Mouse (Mus musculus): ENCODE results near the gene Ube2l3. TPM values are rescaled to one million over a fixed set of nuclear protein-coding genes. Genes with fewer than 3 reads are reported as not detected.
A peak's percentile ranks its signal among the peaks of the same experiment; 100 is the strongest.

Gene Ube2l3
- polyA plus RNA-seq, 1 experiment: 51.2 TPM

GRCm38 (mm10) chr16:17110771-17111743, 91.4 kb downstream of the Ube2l3 start, which contains the start of gene Ppil2:
Ppil2 (minus strand) TSS chr16:17111257.
- peak within 1 kb of the TSS; percentile 96 for H3K4me3 ChIP-seq (replicated peaks; ENCODE audit: extremely low read depth, low read depth, low read length)
- H3K4me1 ChIP-seq (ENCODE audit: control insufficient read depth, insufficient read depth, low read length): peaks cover 3% of the 10 kb centered on the region
- DNase-seq: peak; percentile 60
- TF ChIP-seq CTCF (IDR thresholded peaks at IDR 0.05; ENCODE audit: insufficient read depth, low read length) (no peak), POLR2A (IDR thresholded peaks at IDR 0.05; ENCODE audit: borderline replicate concordance, extremely low read depth, low read depth, low read length) (peak; percentile 95)
- WGBS: 6% methylated on average over 38 of the region's 38 CpGs

GRCm38 (mm10) chr16:17104600-17104999, 97.8 kb downstream of the Ube2l3 start:
- no peak for TF ChIP-seq POLR2A (IDR thresholded peaks at IDR 0.05; ENCODE audit: borderline replicate concordance, extremely low read depth, low read depth, low read length)
- TF ChIP-seq CTCF (IDR thresholded peaks at IDR 0.05; ENCODE audit: insufficient read depth, low read length): no peak
- no peak for DNase-seq
- H3K4me3 ChIP-seq (replicated peaks; ENCODE audit: extremely low read depth, low read depth, low read length): no peak overlapping the region
- peaks cover 2% of the 10 kb centered on the region; the same call in 1 of the 2 replicates for H3K4me1 ChIP-seq (ENCODE audit: control insufficient read depth, insufficient read depth, low read length)
- 48% methylated on average over 4 of the region's 4 CpGs for WGBS

GRCm38 (mm10) chr16:17102630-17103220, 99.7 kb downstream of the Ube2l3 start:
- no peak for TF ChIP-seq POLR2A (IDR thresholded peaks at IDR 0.05; ENCODE audit: borderline replicate concordance, extremely low read depth, low read depth, low read length)
- no peak for TF ChIP-seq CTCF (IDR thresholded peaks at IDR 0.05; ENCODE audit: insufficient read depth, low read length)
- Histone ChIP-seq H3K4me1 (ENCODE audit: control insufficient read depth, insufficient read depth, low read length) (peaks cover 2% of the 10 kb centered on the region; the same call in 1 of the 2 replicates), H3K4me3 (replicated peaks; ENCODE audit: extremely low read depth, low read depth, low read length) (no peak overlapping the region)
- no peak for DNase-seq
- WGBS: 56% methylated on average over 7 of the region's 7 CpGs

Other genes with a start within 250 kb of the Ube2l3 start
- gene Mapk1, start 219.3 kb downstream of the Ube2l3 start, polyA plus RNA-seq (2012; rRNA removed): 44.2 and 61.0 TPM in 2 replicates
- gene Ypel1, start 133.0 kb downstream of the Ube2l3 start, polyA plus RNA-seq (2012; rRNA removed): 1.2 and 2.2 TPM in 2 replicates
- gene Ppil2, start 91.4 kb downstream of the Ube2l3 start, polyA plus RNA-seq (2012; rRNA removed): 66.5 and 74.0 TPM in 2 replicates
- 0.89 and 1.2 TPM in 2 replicates for gene 2610318N02Rik, start 77.5 kb downstream of the Ube2l3 start, polyA plus RNA-seq (2012; rRNA removed)
- gene Sdf2l1, start 70.3 kb downstream of the Ube2l3 start, polyA plus RNA-seq (2012; rRNA removed): 29.1 and 37.2 TPM in 2 replicates
- 5.7 and 6.2 TPM in 2 replicates for gene Ydjc, start 58.0 kb downstream of the Ube2l3 start, polyA plus RNA-seq (2012; rRNA removed)
- gene Ccdc116, start 55.4 kb downstream of the Ube2l3 start, polyA plus RNA-seq (2012; rRNA removed): 0.91 TPM in 2 replicates
- 0.02 and 0.07 TPM in 2 replicates for gene Rimbp3, start 6.0 kb upstream of the Ube2l3 start, polyA plus RNA-seq (2012; rRNA removed)
- 2.0 and 2.2 TPM in 2 replicates for gene Hic2, start 30.9 kb upstream of the Ube2l3 start, polyA plus RNA-seq (2012; rRNA removed)
- 7.0 and 8.6 TPM in 2 replicates for gene Tmem191c, start 73.4 kb upstream of the Ube2l3 start, polyA plus RNA-seq (2012; rRNA removed)
- 0.93 and 1.7 TPM in 2 replicates for gene Serpind1, start 128.7 kb upstream of the Ube2l3 start, polyA plus RNA-seq (2012; rRNA removed)
- 4.6 and 7.3 TPM in 2 replicates for gene Snap29, start 203.3 kb upstream of the Ube2l3 start, polyA plus RNA-seq (2012; rRNA removed)
- gene Pi4ka, start 203.7 kb upstream of the Ube2l3 start, polyA plus RNA-seq (2012; rRNA removed): 38.0 and 55.9 TPM in 2 replicates
- 56.5 and 63.3 TPM in 2 replicates for gene Crkl, start 249.3 kb upstream of the Ube2l3 start, polyA plus RNA-seq (2012; rRNA removed)

Data from lung, adult 2 months (tissue).